Mouse (Mus musculus): ENCODE data around the gene H1fnt. TPM values are rescaled to one million over a fixed set of nuclear protein-coding genes. Genes with fewer than 3 reads are reported as not detected.

H1fnt gene
- not detected for total RNA-seq (2021)

- DNase-seq (ENCODE audit: low spot score in 2 of 2): no peak
- intact Hi-C loops (cut with DNase I): no loop called here
Measured at GRCm38 (mm10) chr15:98257193-98257592, at the start of gene H1fnt. Gene H1fnt (minus strand): TSS chr15:98257293.

- intact Hi-C loops (cut with DNase I): loop anchor here (5.0 kb wide), 1 partner anchor 114 kb away; no protein-coding TSS in a partner anchor
Measured at GRCm38 (mm10) chr15:98295628-98296551, 38.8 kb upstream of the H1fnt start, which contains the start of gene Zfp641. Gene Zfp641 (minus strand): TSS chr15:98296161.

GRCm38 (mm10) chr15:98293651-98294050 is 36.6 kb upstream of the H1fnt start:
- intact Hi-C loops (cut with DNase I): no loop called here
- no peak for DNase-seq (ENCODE audit: low spot score in 2 of 2)

More at GRCm38 (mm10) chr15:98295628-98296551, 38.8 kb upstream of the H1fnt start, which contains the start of gene Zfp641:
- DNase-seq (ENCODE audit: low spot score in 2 of 2): peak; percentile 50 to 70

- intact Hi-C loops (cut with DNase I): no loop called here
Measured at GRCm38 (mm10) chr15:98288566-98288965, 31.5 kb upstream of the H1fnt start.

GRCm38 (mm10) chr15:98286418-98286817 is 29.3 kb upstream of the H1fnt start:
- DNase-seq (ENCODE audit: low spot score in 2 of 2): no peak
- intact Hi-C loops (cut with DNase I): no loop called here

More at GRCm38 (mm10) chr15:98288566-98288965, 31.5 kb upstream of the H1fnt start:
- no peak for DNase-seq (ENCODE audit: low spot score in 2 of 2)

GRCm38 (mm10) chr15:98257776-98258175 is 683 bp upstream of the H1fnt start:
- intact Hi-C loops (cut with DNase I): no loop called here
- no peak for DNase-seq (ENCODE audit: low spot score in 2 of 2)

- DNase-seq (ENCODE audit: low spot score in 2 of 2): no peak
- intact Hi-C loops (cut with DNase I): no loop called here
Measured at GRCm38 (mm10) chr15:98256271-98256670, 822 bp downstream of the H1fnt start.

- intact Hi-C loops (cut with DNase I): no loop called here
- DNase-seq (ENCODE audit: low spot score in 2 of 2): no peak
Measured at GRCm38 (mm10) chr15:98235442-98235841, 21.7 kb downstream of the H1fnt start.

GRCm38 (mm10) chr15:98234350-98234749 is 22.7 kb downstream of the H1fnt start, which contains the start of gene Olfr286:
Gene Olfr286 (minus strand): TSS chr15:98234450.
- intact Hi-C loops (cut with DNase I): no loop called here
- no peak for DNase-seq (ENCODE audit: low spot score in 2 of 2)

- no peak for DNase-seq (ENCODE audit: low spot score in 2 of 2)
- intact Hi-C loops (cut with DNase I): no loop called here
Measured at GRCm38 (mm10) chr15:98226096-98226495, 31.0 kb downstream of the H1fnt start.

- intact Hi-C loops (cut with DNase I): no loop called here
- DNase-seq (ENCODE audit: low spot score in 2 of 2): no peak
Measured at GRCm38 (mm10) chr15:98225610-98226009, 31.5 kb downstream of the H1fnt start.

- no peak for DNase-seq (ENCODE audit: low spot score in 2 of 2)
Measured at GRCm38 (mm10) chr15:98222377-98222776, 34.7 kb downstream of the H1fnt start.

GRCm38 (mm10) chr15:98220877-98221276 is 36.2 kb downstream of the H1fnt start, which contains the start of the genes Gm44579 and Olfr287:
Gene Gm44579 (minus strand): TSS chr15:98220977.
Gene Olfr287 (minus strand): TSS chr15:98221056.
- intact Hi-C loops (cut with DNase I): no loop called here
- DNase-seq (ENCODE audit: low spot score in 2 of 2): no peak

More at GRCm38 (mm10) chr15:98222377-98222776, 34.7 kb downstream of the H1fnt start:
- intact Hi-C loops (cut with DNase I): no loop called here

GRCm38 (mm10) chr15:98214130-98214529 is 43.0 kb downstream of the H1fnt start:
- no peak for DNase-seq (ENCODE audit: low spot score in 2 of 2)
- intact Hi-C loops (cut with DNase I): no loop called here

- no peak for DNase-seq (ENCODE audit: low spot score in 2 of 2)
Measured at GRCm38 (mm10) chr15:98213336-98213870, 43.7 kb downstream of the H1fnt start.

GRCm38 (mm10) chr15:98209676-98210075 is 47.4 kb downstream of the H1fnt start:
- no peak for DNase-seq (ENCODE audit: low spot score in 2 of 2)
- intact Hi-C loops (cut with DNase I): no loop called here

More at GRCm38 (mm10) chr15:98213336-98213870, 43.7 kb downstream of the H1fnt start:
- intact Hi-C loops (cut with DNase I): no loop called here

All from left cerebral cortex, postnatal 36 days (tissue).